Mouse (Mus musculus) embryonic fibroblast, embryonic 13.5 days (primary cell): ENCODE results near the gene Pkn1.

Source experiments
- CTCF ChIP-seq: IDR thresholded peaks from 2 replicates; pipeline ENCODE4 v1.5.1; 2011; ENCODE audit warnings: mild to moderate bottlenecking, control low read depth, low read length, moderate library complexity, borderline replicate concordance; ENCODE audit not compliant: insufficient read depth
- POLR2A ChIP-seq: IDR thresholded peaks from 2 replicates; pipeline ENCODE4 v1.6.1; 2011; ENCODE audit warnings: low read depth, mild to moderate bottlenecking, control low read depth, low read length, moderate library complexity

DNA sequence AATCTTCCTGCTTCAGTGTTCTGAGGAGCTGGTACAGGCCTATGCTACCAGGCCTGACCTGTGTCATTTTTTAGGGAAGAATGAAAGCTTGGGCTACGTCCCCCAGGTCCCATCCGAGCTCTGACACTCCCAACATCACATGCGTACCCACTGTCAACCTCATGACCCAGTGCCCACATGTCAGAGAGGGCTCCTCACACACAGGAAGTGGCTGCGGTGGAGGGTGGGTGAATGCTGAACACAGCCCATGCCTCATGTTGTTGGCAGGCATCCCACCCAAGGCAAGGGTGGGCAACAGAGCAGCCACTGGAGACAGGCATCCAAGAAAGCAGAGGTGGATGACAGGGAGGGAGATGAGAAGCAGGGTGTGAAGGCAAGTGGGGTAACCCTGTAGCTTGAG lies 37.7 kb upstream of the Pkn1 start:
- no peak for TF ChIP-seq POLR2A
- no peak for TF ChIP-seq CTCF
